ENCODE assay signal across 11 mouse cellular contexts in genomic region chr4:155905634-155906033, GRCm38 (mm10). TPM values are rescaled to one million over a fixed set of nuclear protein-coding genes. Genes with fewer than 3 reads are reported as not detected.
A peak's percentile ranks its signal among the peaks of the same experiment; 100 is the strongest.
DNase-seq lines count a peak whose midpoint lies in the region; ATAC-seq lines count a peak whose summit lies in the region.
"Had no signal": no experiment of that assay in that cellular context is flagged by ENCODE, and none has a peak within 500 bp of the region (broad histone marks: within the 10 kb centered on the region; RNA-seq: fewer than 3 reads in every experiment).

No protein-coding gene starts in this region.

- H3K27ac ChIP-seq in heart, embryonic 10.5 days: no peak overlapping the region
- no peak overlapping the region for H3K27ac ChIP-seq in midbrain, embryonic 11.5 days (ENCODE audit: low read depth, low read length)
- H3K27ac ChIP-seq in midbrain, embryonic 16.5 days (ENCODE audit: low read length): no peak overlapping the region
- H3K27ac ChIP-seq: hindbrain, embryonic 15.5 days; midbrain, embryonic 12.5 days had no signal

- no peak for ATAC-seq in midbrain, embryonic 11.5 days (ENCODE audit: low FRiP score)
- no peak for ATAC-seq in midbrain, embryonic 16.5 days
- ATAC-seq: intestine, postnatal 0 days had no signal

- 80% methylated on average over 13 of the region's 13 CpGs for WGBS in heart, embryonic 10.5 days
- WGBS in midbrain, embryonic 11.5 days: 85% methylated on average over 13 of the region's 13 CpGs
- 90% methylated on average over 13 of the region's 13 CpGs for WGBS in midbrain, embryonic 16.5 days

- H3K4me1 ChIP-seq in heart, embryonic 10.5 days: no peaks in the 10 kb centered on the region
- no peaks in the 10 kb centered on the region for H3K4me1 ChIP-seq in midbrain, embryonic 11.5 days (ENCODE audit: control insufficient read depth, insufficient read depth, low read length)
- H3K4me1 ChIP-seq in midbrain, embryonic 16.5 days (ENCODE audit: control insufficient read depth, insufficient read depth, low read length): no peaks in the 10 kb centered on the region
- H3K4me1 ChIP-seq: hindbrain, embryonic 15.5 days; midbrain, embryonic 12.5 days had no signal

- peaks cover 58% of the 10 kb centered on the region for H3K36me3 ChIP-seq in heart, embryonic 10.5 days
- peaks cover 28% of the 10 kb centered on the region for H3K36me3 ChIP-seq in midbrain, embryonic 11.5 days (ENCODE audit: control insufficient read depth, insufficient read depth, low read length)
- H3K36me3 ChIP-seq in midbrain, embryonic 16.5 days (ENCODE audit: control insufficient read depth, insufficient read depth, low read length): peaks cover 51% of the 10 kb centered on the region

- H3K9ac ChIP-seq in midbrain, embryonic 11.5 days (ENCODE audit: low read length): no peak overlapping the region
- no peak overlapping the region for H3K9ac ChIP-seq in midbrain, embryonic 16.5 days (ENCODE audit: low read depth, low read length)
- H3K9ac ChIP-seq: hindbrain, embryonic 15.5 days; midbrain, embryonic 12.5 days had no signal

- H3K9me3 ChIP-seq in heart, embryonic 10.5 days: no peaks in the 10 kb centered on the region
- H3K9me3 ChIP-seq in midbrain, embryonic 11.5 days (ENCODE audit: control insufficient read depth, low read length): no peaks in the 10 kb centered on the region
- H3K9me3 ChIP-seq in midbrain, embryonic 16.5 days (replicated peaks; ENCODE audit: control insufficient read depth, low read length, poor library complexity, severe bottlenecking): no peaks in the 10 kb centered on the region
- H3K9me3 ChIP-seq: hindbrain, embryonic 15.5 days; midbrain, embryonic 12.5 days had no signal

- H3K27me3 ChIP-seq in heart, embryonic 10.5 days (ENCODE audit: insufficient read depth, poor library complexity, severe bottlenecking): no peaks in the 10 kb centered on the region
- H3K27me3 ChIP-seq in midbrain, embryonic 11.5 days (ENCODE audit: control insufficient read depth, insufficient read depth, low read length): no peaks in the 10 kb centered on the region
- H3K27me3 ChIP-seq in midbrain, embryonic 16.5 days (ENCODE audit: control insufficient read depth, insufficient read depth, low read depth, low read length): no peaks in the 10 kb centered on the region
- H3K27me3 ChIP-seq: hindbrain, embryonic 15.5 days; midbrain, embryonic 12.5 days had no signal

- peak; percentile 1 for DNase-seq in cerebellum, adult 9-10 months
- DNase-seq in cerebellum, adult 11 months: no peak
- DNase-seq in heart, postnatal 4 days: peak; percentile 5
- no peak for DNase-seq in heart, embryonic 10.5 days (ENCODE audit: low spot score)
- peak; percentile 41 for DNase-seq in midbrain, embryonic 11.5 days (ENCODE audit: low spot score, missing footprints)
- peak; percentile 38 for DNase-seq in testis, postnatal 10 days (ENCODE audit: low spot score)

- no peak overlapping the region for H3K4me2 ChIP-seq in midbrain, embryonic 11.5 days
- H3K4me2 ChIP-seq in midbrain, embryonic 16.5 days (ENCODE audit: low read length): no peak overlapping the region
- H3K4me2 ChIP-seq: hindbrain, embryonic 15.5 days; liver, embryonic 11.5 days; midbrain, embryonic 12.5 days had no signal

- no peak overlapping the region for H3K4me3 ChIP-seq in heart, embryonic 10.5 days
- H3K4me3 ChIP-seq in midbrain, embryonic 11.5 days (ENCODE audit: low read depth, low read length): no peak overlapping the region
- no peak overlapping the region for H3K4me3 ChIP-seq in midbrain, embryonic 16.5 days (ENCODE audit: low read depth, low read length)
- H3K4me3 ChIP-seq: hindbrain, embryonic 15.5 days; midbrain, embryonic 12.5 days had no signal

RNA-seq across cellular contexts. Expression of gene Acap3, which starts 14.0 kb away (rescaled TPM):
- 10 to 100 TPM; 16.9 to 21.4 TPM for total RNA-seq in heart, postnatal 4 days (2021)
- 12.3 and 13.3 TPM in 2 replicates for polyA plus RNA-seq in heart, embryonic 10.5 days (2016; fragmentation: Nextera tagmentation; extraction: Ambion mirVana)
- 25.6 and 27.5 TPM in 2 replicates for polyA plus RNA-seq in midbrain, embryonic 11.5 days (2014; fragmentation: Nextera tagmentation; extraction: Ambion mirVana)
- polyA plus RNA-seq in midbrain, embryonic 16.5 days (2015; fragmentation: Nextera tagmentation; extraction: Ambion mirVana): 77.4 and 78.1 TPM in 2 replicates

RNA-seq across cellular contexts. Expression of gene Pusl1, which starts 14.1 kb away (rescaled TPM):
- total RNA-seq in heart, postnatal 4 days (2021): 10 to 100 TPM; 18.3 to 23.1 TPM
- polyA plus RNA-seq in heart, embryonic 10.5 days (2016; fragmentation: Nextera tagmentation; extraction: Ambion mirVana): 43.8 and 43.9 TPM in 2 replicates
- polyA plus RNA-seq in midbrain, embryonic 11.5 days (2014; fragmentation: Nextera tagmentation; extraction: Ambion mirVana): 37.2 and 39.4 TPM in 2 replicates
- 56.3 and 63.9 TPM in 2 replicates for polyA plus RNA-seq in midbrain, embryonic 16.5 days (2015; fragmentation: Nextera tagmentation; extraction: Ambion mirVana)

RNA-seq across cellular contexts. Expression of gene Ints11, which starts 36.3 kb away (rescaled TPM):
- 10 to 100 TPM; 16.0 to 19.2 TPM for total RNA-seq in heart, postnatal 4 days (2021)
- 52.1 and 73.9 TPM in 2 replicates for polyA plus RNA-seq in heart, embryonic 10.5 days (2016; fragmentation: Nextera tagmentation; extraction: Ambion mirVana)
- 102 and 103 TPM in 2 replicates for polyA plus RNA-seq in midbrain, embryonic 11.5 days (2014; fragmentation: Nextera tagmentation; extraction: Ambion mirVana)
- polyA plus RNA-seq in midbrain, embryonic 16.5 days (2015; fragmentation: Nextera tagmentation; extraction: Ambion mirVana): 75.7 and 78.7 TPM in 2 replicates

RNA-seq across cellular contexts. Expression of gene Cptp, which starts 36.4 kb away (rescaled TPM):
- 10 to 100 TPM in 1 of 2 experiments, 1 to 10 TPM in 1; 6.6 to 11.2 TPM for total RNA-seq in heart, postnatal 4 days (2021)
- 14.0 and 16.2 TPM in 2 replicates for polyA plus RNA-seq in heart, embryonic 10.5 days (2016; fragmentation: Nextera tagmentation; extraction: Ambion mirVana)
- 24.7 and 24.8 TPM in 2 replicates for polyA plus RNA-seq in midbrain, embryonic 11.5 days (2014; fragmentation: Nextera tagmentation; extraction: Ambion mirVana)
- polyA plus RNA-seq in midbrain, embryonic 16.5 days (2015; fragmentation: Nextera tagmentation; extraction: Ambion mirVana): 25.1 and 28.1 TPM in 2 replicates

RNA-seq across cellular contexts. Expression of gene Ube2j2, which starts 38.0 kb away (rescaled TPM):
- total RNA-seq in heart, postnatal 4 days (2021): 10 to 100 TPM; 72.4 to 81.4 TPM
- 97.2 and 135 TPM in 2 replicates for polyA plus RNA-seq in heart, embryonic 10.5 days (2016; fragmentation: Nextera tagmentation; extraction: Ambion mirVana)
- polyA plus RNA-seq in midbrain, embryonic 11.5 days (2014; fragmentation: Nextera tagmentation; extraction: Ambion mirVana): 148 and 158 TPM in 2 replicates
- polyA plus RNA-seq in midbrain, embryonic 16.5 days (2015; fragmentation: Nextera tagmentation; extraction: Ambion mirVana): 109 and 110 TPM in 2 replicates

Comparison
In these comparisons a context has a peak if more than half of its experiments do, and no peak if none do; other contexts are left out.
1. DNase-seq: peak in cerebellum, adult 9-10 months (single experiment), heart, postnatal 4 days (single experiment), midbrain, embryonic 11.5 days (single experiment) and testis, postnatal 10 days (single experiment); none in cerebellum, adult 11 months (single experiment) and heart, embryonic 10.5 days (single experiment).